ENCODE assay signal across 8 mouse cellular contexts in genomic region chr11:116624131-116624832, GRCm38 (mm10). TPM values are rescaled to one million over a fixed set of nuclear protein-coding genes. Genes with fewer than 3 reads are reported as not detected.
DNase-seq lines count a peak whose midpoint lies in the region; ATAC-seq and TF ChIP-seq lines count a peak whose summit lies in the region.

No protein-coding gene starts in this region.

- H3K9ac ChIP-seq in intestine, embryonic 16.5 days (ENCODE audit: low read depth, low read length) = peak overlapping the region; percentile 79
- peak overlapping the region; percentile 70 for H3K9ac ChIP-seq in lung, embryonic 14.5 days
- peak overlapping the region; percentile 47 for H3K9ac ChIP-seq in neural tube, embryonic 15.5 days (replicated peaks)

- H3K36me3 ChIP-seq in intestine, embryonic 16.5 days (ENCODE audit: control insufficient read depth, insufficient read depth, low read length) = no peaks in the 10 kb centered on the region
- no peaks in the 10 kb centered on the region for H3K36me3 ChIP-seq in lung, embryonic 14.5 days (ENCODE audit: insufficient read depth)
- H3K36me3 ChIP-seq in neural tube, embryonic 15.5 days = no peaks in the 10 kb centered on the region

- H3K4me2 ChIP-seq in intestine, embryonic 16.5 days (ENCODE audit: low read depth, low read length) = peak overlapping the region; percentile 77
- H3K4me2 ChIP-seq in lung, embryonic 14.5 days = peak overlapping the region; percentile 89
- peak overlapping the region; percentile 75 for H3K4me2 ChIP-seq in neural tube, embryonic 15.5 days

- peaks cover 49% of the 10 kb centered on the region for H3K4me1 ChIP-seq in intestine, embryonic 16.5 days (ENCODE audit: control insufficient read depth, insufficient read depth, low read length)
- H3K4me1 ChIP-seq in lung, embryonic 14.5 days (ENCODE audit: insufficient read depth) = peaks cover 36% of the 10 kb centered on the region
- peaks cover 43% of the 10 kb centered on the region for H3K4me1 ChIP-seq in neural tube, embryonic 15.5 days

- DNase-seq in cerebellum, postnatal 25 days = peak; percentile 74 to 79
- DNase-seq in cerebellum, adult 18-20 months = no peak
- DNase-seq in gastrocnemius, postnatal 4 days (ENCODE audit: low spot score in 2 of 2) = peak; percentile 59 to 71
- peak; percentile 88 for DNase-seq in lung, embryonic 14.5 days
- DNase-seq in thymus, postnatal 25 days = peak; percentile 87

- ATAC-seq in common myeloid progenitor, adult 5-6 weeks (replicated peaks; ENCODE audit: low read depth, poor library complexity, severe bottlenecking) = peak; percentile 71
- ATAC-seq in intestine, embryonic 16.5 days = peak; percentile 73
- peak; percentile 25 for ATAC-seq in lung, embryonic 14.5 days (ENCODE audit: insufficient read depth)
- 0 out of 2 replicates have a peak, but pooled peaks have one; percentile 28 for ATAC-seq in neural tube, embryonic 15.5 days (ENCODE audit: low FRiP score)

- peak overlapping the region; percentile 68 for H3K4me3 ChIP-seq in intestine, embryonic 16.5 days (ENCODE audit: low read length)
- H3K4me3 ChIP-seq in lung, embryonic 14.5 days (ENCODE audit: low read depth, low read length) = peak overlapping the region; percentile 70
- H3K4me3 ChIP-seq in neural tube, embryonic 15.5 days (replicated peaks) = peak overlapping the region; percentile 48

- WGBS in intestine, embryonic 16.5 days = 13% methylated on average over 42 of the region's 42 CpGs
- WGBS in lung, embryonic 14.5 days = 11% methylated on average over 42 of the region's 42 CpGs
- 12% methylated on average over 42 of the region's 42 CpGs for WGBS in neural tube, embryonic 15.5 days

- peak overlapping the region; percentile 63 for H3K27ac ChIP-seq in intestine, embryonic 16.5 days (ENCODE audit: low read length)
- H3K27ac ChIP-seq in lung, embryonic 14.5 days (ENCODE audit: low read depth) = peak overlapping the region; percentile 40; the same call in 1 of the 2 replicates
- no peak overlapping the region for H3K27ac ChIP-seq in neural tube, embryonic 15.5 days (replicated peaks)

- no peaks in the 10 kb centered on the region for H3K27me3 ChIP-seq in intestine, embryonic 16.5 days (replicated peaks; ENCODE audit: control insufficient read depth, insufficient read depth, low read length)
- no peaks in the 10 kb centered on the region for H3K27me3 ChIP-seq in lung, embryonic 14.5 days (ENCODE audit: insufficient read depth, low read length)
- peaks cover 30% of the 10 kb centered on the region for H3K27me3 ChIP-seq in neural tube, embryonic 15.5 days (replicated peaks)

- H3K9me3 ChIP-seq in intestine, embryonic 16.5 days (ENCODE audit: control insufficient read depth, low read length) = no peaks in the 10 kb centered on the region
- no peaks in the 10 kb centered on the region for H3K9me3 ChIP-seq in lung, embryonic 14.5 days (ENCODE audit: low read depth, low read length)
- H3K9me3 ChIP-seq in neural tube, embryonic 15.5 days (replicated peaks) = no peaks in the 10 kb centered on the region

- TF ChIP-seq CTCF in lung, embryonic 14.5 days (IDR thresholded peaks at IDR 0.05; ENCODE audit: low read depth) = 0 out of 2 replicates have a peak, but pooled peaks have one; percentile 6

RNA-seq across cellular contexts. Expression of gene Rhbdf2, which starts 2.5 kb away (rescaled TPM):
- total RNA-seq in common myeloid progenitor, adult 5-6 weeks (2017) = 2.1 and 2.4 TPM in 2 replicates
- total RNA-seq in gastrocnemius, postnatal 4 days (2021) = 1 to 10 TPM; 7.4 to 9.1 TPM
- polyA plus RNA-seq in intestine, embryonic 16.5 days (2015; fragmentation: Nextera tagmentation; extraction: Ambion mirVana) = 10.8 and 11.9 TPM in 2 replicates
- polyA plus RNA-seq in lung, embryonic 14.5 days (2014; fragmentation: Nextera tagmentation; extraction: Ambion mirVana) = 8.9 and 9.8 TPM in 2 replicates
- 1.4 and 4.0 TPM in 2 replicates for polyA plus RNA-seq in neural tube, embryonic 15.5 days (2015; fragmentation: Nextera tagmentation; extraction: Ambion mirVana)

RNA-seq across cellular contexts. Expression of gene Prcd, which starts 29.1 kb away (rescaled TPM):
- total RNA-seq in common myeloid progenitor, adult 5-6 weeks (2017) = not detected in 2 replicates
- total RNA-seq in gastrocnemius, postnatal 4 days (2021) = under 1 TPM; 0.86 to 0.91 TPM
- polyA plus RNA-seq in intestine, embryonic 16.5 days (2015; fragmentation: Nextera tagmentation; extraction: Ambion mirVana) = 1.4 and 1.9 TPM in 2 replicates
- 0.53 and 1.6 TPM in 2 replicates for polyA plus RNA-seq in lung, embryonic 14.5 days (2014; fragmentation: Nextera tagmentation; extraction: Ambion mirVana)
- 3.1 and 3.4 TPM in 2 replicates for polyA plus RNA-seq in neural tube, embryonic 15.5 days (2015; fragmentation: Nextera tagmentation; extraction: Ambion mirVana)

RNA-seq across cellular contexts. Expression of gene Cygb, which starts 29.8 kb away (rescaled TPM):
- not detected in 2 replicates for total RNA-seq in common myeloid progenitor, adult 5-6 weeks (2017)
- total RNA-seq in gastrocnemius, postnatal 4 days (2021) = 10 to 100 TPM; 26.5 to 30.5 TPM
- polyA plus RNA-seq in intestine, embryonic 16.5 days (2015; fragmentation: Nextera tagmentation; extraction: Ambion mirVana) = 12.3 and 14.4 TPM in 2 replicates
- polyA plus RNA-seq in lung, embryonic 14.5 days (2014; fragmentation: Nextera tagmentation; extraction: Ambion mirVana) = 9.5 and 10.0 TPM in 2 replicates
- 28.7 and 31.1 TPM in 2 replicates for polyA plus RNA-seq in neural tube, embryonic 15.5 days (2015; fragmentation: Nextera tagmentation; extraction: Ambion mirVana)

RNA-seq across cellular contexts. Expression of gene Aanat, which starts 38.0 kb away (rescaled TPM):
- not detected in 2 replicates for total RNA-seq in common myeloid progenitor, adult 5-6 weeks (2017)
- not detected for total RNA-seq in gastrocnemius, postnatal 4 days (2021)
- polyA plus RNA-seq in intestine, embryonic 16.5 days (2015; fragmentation: Nextera tagmentation; extraction: Ambion mirVana) = not detected in 2 replicates
- polyA plus RNA-seq in lung, embryonic 14.5 days (2014; fragmentation: Nextera tagmentation; extraction: Ambion mirVana) = not detected in 2 replicates
- 0.34 and 0.49 TPM in 2 replicates for polyA plus RNA-seq in neural tube, embryonic 15.5 days (2015; fragmentation: Nextera tagmentation; extraction: Ambion mirVana)

RNA-seq across cellular contexts. Expression of gene Ube2o, which starts 43.0 kb away (rescaled TPM):
- total RNA-seq in common myeloid progenitor, adult 5-6 weeks (2017) = 7.6 and 8.5 TPM in 2 replicates
- 10 to 100 TPM; 25.2 to 25.6 TPM for total RNA-seq in gastrocnemius, postnatal 4 days (2021)
- polyA plus RNA-seq in intestine, embryonic 16.5 days (2015; fragmentation: Nextera tagmentation; extraction: Ambion mirVana) = 3.1 and 3.7 TPM in 2 replicates
- 17.4 and 22.8 TPM in 2 replicates for polyA plus RNA-seq in lung, embryonic 14.5 days (2014; fragmentation: Nextera tagmentation; extraction: Ambion mirVana)
- 19.2 and 32.4 TPM in 2 replicates for polyA plus RNA-seq in neural tube, embryonic 15.5 days (2015; fragmentation: Nextera tagmentation; extraction: Ambion mirVana)

Comparison
In these comparisons a context has a peak if more than half of its experiments do, and no peak if none do; other contexts are left out.
1. DNase-seq: peak in cerebellum, postnatal 25 days (2 of 2), gastrocnemius, postnatal 4 days (2 of 2), lung, embryonic 14.5 days (single experiment) and thymus, postnatal 25 days (single experiment); none in cerebellum, adult 18-20 months (0 of 2).
2. Peak in every context shown above with its lines, with median percentiles within 50 percentile points of each other: ATAC-seq, H3K4me2 ChIP-seq, H3K4me3 ChIP-seq and H3K9ac ChIP-seq.